In the genomic region with DNA sequence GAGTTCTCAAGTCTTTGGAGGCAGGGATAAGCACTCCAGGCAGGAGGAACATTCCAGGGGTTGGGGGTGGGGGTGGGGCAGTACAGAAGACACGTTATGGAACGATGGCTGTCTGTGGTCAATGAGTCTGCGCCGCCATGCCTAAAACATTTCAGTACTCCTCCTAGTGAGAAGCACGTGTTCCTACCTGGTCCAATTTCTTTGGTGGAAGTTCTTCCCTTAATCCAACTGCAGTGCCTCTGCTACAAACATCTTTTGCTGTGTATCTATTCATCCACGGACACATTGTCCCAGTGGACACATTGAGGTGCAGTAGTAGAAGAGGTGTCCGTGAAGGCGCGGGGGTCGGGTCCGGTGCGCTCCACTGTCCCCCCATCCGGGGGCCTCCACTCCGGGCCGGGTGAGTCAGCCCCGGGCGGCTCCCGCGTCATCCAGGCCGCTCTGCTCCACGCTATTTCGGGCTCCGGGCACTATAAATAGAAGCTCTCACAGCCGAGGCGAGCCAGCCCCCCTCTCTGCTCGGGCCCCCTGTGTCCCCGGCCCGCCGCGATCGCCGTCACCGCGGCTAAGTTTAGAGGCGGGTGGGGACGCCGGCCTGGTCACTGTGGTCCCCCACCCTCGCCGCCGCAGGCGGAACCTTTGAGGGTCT, we compare ENCODE assay signal across 9 mouse cellular contexts. TPM values are rescaled to one million over a fixed set of nuclear protein-coding genes. Genes with fewer than 3 reads are reported as not detected.
DNase-seq lines count a peak whose midpoint lies in the region; ATAC-seq and TF ChIP-seq lines count a peak whose summit lies in the region.
"Had no signal": no experiment of that assay in that cellular context is flagged by ENCODE, and none has a peak within 500 bp of the region (broad histone marks: within the 10 kb centered on the region; RNA-seq: fewer than 3 reads in every experiment).

No protein-coding gene starts in this region.

- H3K9me3 ChIP-seq in forebrain, postnatal 0 days (ENCODE audit: low read length) = no peaks in the 10 kb centered on the region
- H3K9me3 ChIP-seq in hindbrain, embryonic 13.5 days = no peaks in the 10 kb centered on the region
- H3K9me3 ChIP-seq in midbrain, embryonic 11.5 days (ENCODE audit: control insufficient read depth, low read length) = no peaks in the 10 kb centered on the region
- H3K9me3 ChIP-seq in stomach, embryonic 15.5 days = no peaks in the 10 kb centered on the region

- peaks cover 19% of the 10 kb centered on the region for H3K4me1 ChIP-seq in forebrain, postnatal 0 days (ENCODE audit: insufficient read depth)
- peaks cover 41% of the 10 kb centered on the region for H3K4me1 ChIP-seq in hindbrain, embryonic 13.5 days (replicated peaks)
- peaks cover 17% of the 10 kb centered on the region for H3K4me1 ChIP-seq in midbrain, embryonic 11.5 days (ENCODE audit: control insufficient read depth, insufficient read depth, low read length)
- H3K4me1 ChIP-seq in stomach, embryonic 15.5 days = peaks cover 31% of the 10 kb centered on the region

- peak overlapping the region; percentile 41 for H3K4me3 ChIP-seq in forebrain, postnatal 0 days (ENCODE audit: low read depth, low read length)
- peak overlapping the region; percentile 45 for H3K4me3 ChIP-seq in hindbrain, embryonic 13.5 days
- H3K4me3 ChIP-seq in midbrain, embryonic 11.5 days (ENCODE audit: low read depth, low read length) = peak overlapping the region; percentile 48
- peak overlapping the region; percentile 50 for H3K4me3 ChIP-seq in stomach, embryonic 15.5 days (replicated peaks)

- peak; percentile 54 for DNase-seq in embryo, embryonic 9.5 days (ENCODE audit: extremely low spot score)
- DNase-seq in embryo, embryonic 10 days (ENCODE audit: low spot score) = no peak
- peak; percentile 49 for DNase-seq in MN1 (ENCODE audit: low spot score)
- DNase-seq in forebrain, postnatal 0 days = no peak
- DNase-seq in midbrain, embryonic 11.5 days (ENCODE audit: low spot score, missing footprints) = peak; percentile 86
- DNase-seq in ovary, postnatal 36 days (ENCODE audit: low spot score) = no peak

- no peak overlapping the region for H3K27ac ChIP-seq in forebrain, postnatal 0 days (ENCODE audit: low read depth, low read length)
- no peak overlapping the region for H3K27ac ChIP-seq in hindbrain, embryonic 13.5 days
- no peak overlapping the region for H3K27ac ChIP-seq in midbrain, embryonic 11.5 days (ENCODE audit: low read depth, low read length)
- H3K27ac ChIP-seq in stomach, embryonic 15.5 days = peak overlapping the region; percentile 71; the same call in 1 of the 2 replicates

- TF ChIP-seq CTCF in forebrain, postnatal 0 days (IDR thresholded peaks at IDR 0.05; ENCODE audit: low read depth) = no peak

- no peak for ATAC-seq in forebrain, postnatal 0 days
- no peak for ATAC-seq in hindbrain, embryonic 13.5 days (ENCODE audit: low FRiP score)
- ATAC-seq in midbrain, embryonic 11.5 days (ENCODE audit: low FRiP score) = no peak
- ATAC-seq in stomach, embryonic 15.5 days (ENCODE audit: insufficient read depth, low FRiP score, low read depth) = no peak
- ATAC-seq: Patski had no signal

- no peaks in the 10 kb centered on the region for H3K27me3 ChIP-seq in forebrain, postnatal 0 days (ENCODE audit: insufficient read depth, low read length)
- peaks cover 29% of the 10 kb centered on the region for H3K27me3 ChIP-seq in hindbrain, embryonic 13.5 days
- peaks cover 4% of the 10 kb centered on the region; the same call in 1 of the 2 replicates for H3K27me3 ChIP-seq in midbrain, embryonic 11.5 days (ENCODE audit: control insufficient read depth, insufficient read depth, low read length)
- peaks cover 3% of the 10 kb centered on the region; the same call in 1 of the 2 replicates for H3K27me3 ChIP-seq in stomach, embryonic 15.5 days (replicated peaks)
- H3K27me3 ChIP-seq: Patski had no signal

- no peaks in the 10 kb centered on the region for H3K36me3 ChIP-seq in forebrain, postnatal 0 days (ENCODE audit: insufficient read depth)
- H3K36me3 ChIP-seq in hindbrain, embryonic 13.5 days = no peaks in the 10 kb centered on the region
- no peaks in the 10 kb centered on the region for H3K36me3 ChIP-seq in midbrain, embryonic 11.5 days (ENCODE audit: control insufficient read depth, insufficient read depth, low read length)
- H3K36me3 ChIP-seq in stomach, embryonic 15.5 days = no peaks in the 10 kb centered on the region

- WGBS in forebrain, postnatal 0 days = under 1% methylated on average over 41 of the region's 41 CpGs
- WGBS in hindbrain, embryonic 13.5 days = under 1% methylated on average over 41 of the region's 41 CpGs
- WGBS in midbrain, embryonic 11.5 days = under 1% methylated on average over 41 of the region's 41 CpGs
- 1% methylated on average over 39 of the region's 41 CpGs for WGBS in stomach, embryonic 15.5 days

- peak overlapping the region; percentile 94 for H3K4me2 ChIP-seq in forebrain, postnatal 0 days (ENCODE audit: low read depth)
- peak overlapping the region; percentile 86 for H3K4me2 ChIP-seq in hindbrain, embryonic 13.5 days
- peak overlapping the region; percentile 90 for H3K4me2 ChIP-seq in midbrain, embryonic 11.5 days
- H3K4me2 ChIP-seq in stomach, embryonic 15.5 days = peak overlapping the region; percentile 96

- peak overlapping the region; percentile 41 for H3K9ac ChIP-seq in forebrain, postnatal 0 days
- peak overlapping the region; percentile 73 for H3K9ac ChIP-seq in hindbrain, embryonic 13.5 days
- H3K9ac ChIP-seq in midbrain, embryonic 11.5 days (ENCODE audit: low read length) = peak overlapping the region; percentile 61
- H3K9ac ChIP-seq in stomach, embryonic 15.5 days = peak overlapping the region; percentile 39; the same call in 1 of the 2 replicates

RNA-seq across cellular contexts. Expression of a gene that starts 2.7 kb away (rescaled TPM):
- total RNA-seq in forebrain, postnatal 0 days (2014; rRNA removed) = 56.6 and 73.6 TPM in 2 replicates
- 80.5 and 81.0 TPM in 2 replicates for polyA plus RNA-seq in forebrain, postnatal 0 days (2015; fragmentation: Nextera tagmentation; extraction: Ambion mirVana)
- polyA plus RNA-seq in hindbrain, embryonic 13.5 days (2015; fragmentation: Nextera tagmentation; extraction: Ambion mirVana) = 84.9 and 96.6 TPM in 2 replicates
- 111 and 118 TPM in 2 replicates for polyA plus RNA-seq in midbrain, embryonic 11.5 days (2014; fragmentation: Nextera tagmentation; extraction: Ambion mirVana)
- 63.7 and 66.5 TPM in 2 replicates for polyA plus RNA-seq in stomach, embryonic 15.5 days (2015; fragmentation: Nextera tagmentation; extraction: Ambion mirVana)

RNA-seq across cellular contexts. Expression of a gene that starts 17.4 kb away (rescaled TPM):
- total RNA-seq in forebrain, postnatal 0 days (2014; rRNA removed) = 12.1 and 15.5 TPM in 2 replicates
- polyA plus RNA-seq in forebrain, postnatal 0 days (2015; fragmentation: Nextera tagmentation; extraction: Ambion mirVana) = 19.4 and 21.6 TPM in 2 replicates
- 20.9 and 22.1 TPM in 2 replicates for polyA plus RNA-seq in hindbrain, embryonic 13.5 days (2015; fragmentation: Nextera tagmentation; extraction: Ambion mirVana)
- 15.1 and 15.4 TPM in 2 replicates for polyA plus RNA-seq in midbrain, embryonic 11.5 days (2014; fragmentation: Nextera tagmentation; extraction: Ambion mirVana)
- polyA plus RNA-seq in stomach, embryonic 15.5 days (2015; fragmentation: Nextera tagmentation; extraction: Ambion mirVana) = 24.9 and 26.1 TPM in 2 replicates

RNA-seq across cellular contexts. Expression of a gene that starts 17.7 kb away (rescaled TPM):
- total RNA-seq in forebrain, postnatal 0 days (2014; rRNA removed) = 0.76 and 1.2 TPM in 2 replicates
- polyA plus RNA-seq in forebrain, postnatal 0 days (2015; fragmentation: Nextera tagmentation; extraction: Ambion mirVana) = 2.0 and 2.1 TPM in 2 replicates
- 1.4 and 2.2 TPM in 2 replicates for polyA plus RNA-seq in hindbrain, embryonic 13.5 days (2015; fragmentation: Nextera tagmentation; extraction: Ambion mirVana)
- polyA plus RNA-seq in midbrain, embryonic 11.5 days (2014; fragmentation: Nextera tagmentation; extraction: Ambion mirVana) = 3.0 and 3.2 TPM in 2 replicates
- polyA plus RNA-seq in stomach, embryonic 15.5 days (2015; fragmentation: Nextera tagmentation; extraction: Ambion mirVana) = 7.8 and 8.9 TPM in 2 replicates

RNA-seq across cellular contexts. Expression of a gene that starts 32.0 kb away (rescaled TPM):
- 1.6 and 5.1 TPM in 2 replicates for total RNA-seq in forebrain, postnatal 0 days (2014; rRNA removed)
- polyA plus RNA-seq in forebrain, postnatal 0 days (2015; fragmentation: Nextera tagmentation; extraction: Ambion mirVana) = 0.28 and 0.36 TPM in 2 replicates
- polyA plus RNA-seq in hindbrain, embryonic 13.5 days (2015; fragmentation: Nextera tagmentation; extraction: Ambion mirVana) = 0.06 and 0.08 TPM in 2 replicates
- 0.04 TPM in 1 of 2 replicates, not detected in the other for polyA plus RNA-seq in midbrain, embryonic 11.5 days (2014; fragmentation: Nextera tagmentation; extraction: Ambion mirVana)
- 0.12 and 0.17 TPM in 2 replicates for polyA plus RNA-seq in stomach, embryonic 15.5 days (2015; fragmentation: Nextera tagmentation; extraction: Ambion mirVana)

RNA-seq across cellular contexts. Expression of a gene that starts 39.9 kb away (rescaled TPM):
- 47.7 and 58.2 TPM in 2 replicates for total RNA-seq in forebrain, postnatal 0 days (2014; rRNA removed)
- polyA plus RNA-seq in forebrain, postnatal 0 days (2015; fragmentation: Nextera tagmentation; extraction: Ambion mirVana) = 17.9 and 21.8 TPM in 2 replicates
- polyA plus RNA-seq in hindbrain, embryonic 13.5 days (2015; fragmentation: Nextera tagmentation; extraction: Ambion mirVana) = 20.9 and 28.4 TPM in 2 replicates
- 10.3 and 10.9 TPM in 2 replicates for polyA plus RNA-seq in midbrain, embryonic 11.5 days (2014; fragmentation: Nextera tagmentation; extraction: Ambion mirVana)
- 13.5 and 14.8 TPM in 2 replicates for polyA plus RNA-seq in stomach, embryonic 15.5 days (2015; fragmentation: Nextera tagmentation; extraction: Ambion mirVana)

Comparison
In these comparisons a context has a peak if more than half of its experiments do, and no peak if none do; other contexts are left out.
1. DNase-seq: peak in embryo, embryonic 9.5 days (single experiment), MN1 (single experiment) and midbrain, embryonic 11.5 days (single experiment); none in embryo, embryonic 10 days (single experiment), forebrain, postnatal 0 days (single experiment) and ovary, postnatal 36 days (single experiment).
2. Peak in every context shown above with its lines, with median percentiles within 50 percentile points of each other: H3K4me2 ChIP-seq, H3K4me3 ChIP-seq and H3K9ac ChIP-seq.